Mouse (Mus musculus) megakaryocyte, embryonic 14.5 days (primary cell): ENCODE measurements at regions not wholly inside any gene's neighbourhood (a gene's known extent, or its start where the extent isn't known, plus 50 kb on each side); places are given as distances from the start of the nearest gene placed in this dataset.

Experiments used
- FLI1 ChIP-seq: IDR thresholded peaks from 2 replicates; pipeline ENCODE4 v1.6.1; 2012; ENCODE audit warnings: low read length, inconsistent platforms, mixed read lengths
- GATA1 ChIP-seq: IDR thresholded peaks from 3 replicates; pipeline ENCODE4 v1.6.1; 2012; ENCODE audit warnings: mixed read lengths, low read length, inconsistent platforms, borderline replicate concordance

DNA sequence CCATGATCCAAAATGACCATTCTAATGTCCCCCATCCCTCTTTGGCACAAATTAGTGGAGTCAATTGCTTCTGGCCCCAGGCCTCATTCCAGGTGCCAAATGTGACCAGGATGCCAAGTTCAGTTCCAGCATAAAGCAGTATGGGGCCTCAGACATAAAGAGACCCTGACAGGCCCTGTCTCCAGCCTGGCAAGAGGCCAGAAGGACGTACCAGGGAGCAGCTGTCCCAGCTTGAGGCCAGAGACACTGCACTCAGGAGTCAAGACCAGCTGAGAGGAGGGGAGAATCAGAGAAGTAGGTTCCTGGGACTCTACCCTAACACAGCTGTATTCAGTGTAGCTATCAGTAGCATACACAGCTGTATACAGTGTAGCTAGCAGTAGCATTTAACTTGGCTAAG is 341.1 kb downstream of the Cdh26 start:
- TF ChIP-seq GATA1 (no peak), FLI1 (no peak)
